Mouse (Mus musculus) liver, postnatal 0 days (tissue): ENCODE data around the gene Tmem184b.

Experiments
- CTCF ChIP-seq: sonication (generic); IDR thresholded peaks from 2 replicates; pipeline ENCODE4 v1.5.1; 2016; ENCODE audit warnings: antibody characterized with exemption, low read depth
- EP300 ChIP-seq: IDR thresholded peaks from 2 replicates; pipeline ENCODE4 v1.6.1; 2016; ENCODE audit warnings: antibody characterized with exemption, low read depth, mild to moderate bottlenecking

GRCm38 (mm10) chr15:79432328-79432727 lies 29.0 kb upstream of the Tmem184b start:
- TF ChIP-seq CTCF (no peak), EP300 (no peak)
